Mouse (Mus musculus): ENCODE measurements around the gene Zmym2. TPM values are rescaled to one million over a fixed set of nuclear protein-coding genes. Genes with fewer than 3 reads are reported as not detected.
"Not testable (repeated sequence)": the region's sequence is repeated elsewhere in the genome, so short reads cannot be mapped to it uniquely, and the experiment has no call there.

Gene Zmym2
- total RNA-seq (2015; ENCODE audit: low replicate concordance) (20.5 and 32.4 TPM in 2 replicates), total RNA-seq (2017; ENCODE audit: low replicate concordance) (18.9 and 37.8 TPM in 2 replicates)

DNA sequence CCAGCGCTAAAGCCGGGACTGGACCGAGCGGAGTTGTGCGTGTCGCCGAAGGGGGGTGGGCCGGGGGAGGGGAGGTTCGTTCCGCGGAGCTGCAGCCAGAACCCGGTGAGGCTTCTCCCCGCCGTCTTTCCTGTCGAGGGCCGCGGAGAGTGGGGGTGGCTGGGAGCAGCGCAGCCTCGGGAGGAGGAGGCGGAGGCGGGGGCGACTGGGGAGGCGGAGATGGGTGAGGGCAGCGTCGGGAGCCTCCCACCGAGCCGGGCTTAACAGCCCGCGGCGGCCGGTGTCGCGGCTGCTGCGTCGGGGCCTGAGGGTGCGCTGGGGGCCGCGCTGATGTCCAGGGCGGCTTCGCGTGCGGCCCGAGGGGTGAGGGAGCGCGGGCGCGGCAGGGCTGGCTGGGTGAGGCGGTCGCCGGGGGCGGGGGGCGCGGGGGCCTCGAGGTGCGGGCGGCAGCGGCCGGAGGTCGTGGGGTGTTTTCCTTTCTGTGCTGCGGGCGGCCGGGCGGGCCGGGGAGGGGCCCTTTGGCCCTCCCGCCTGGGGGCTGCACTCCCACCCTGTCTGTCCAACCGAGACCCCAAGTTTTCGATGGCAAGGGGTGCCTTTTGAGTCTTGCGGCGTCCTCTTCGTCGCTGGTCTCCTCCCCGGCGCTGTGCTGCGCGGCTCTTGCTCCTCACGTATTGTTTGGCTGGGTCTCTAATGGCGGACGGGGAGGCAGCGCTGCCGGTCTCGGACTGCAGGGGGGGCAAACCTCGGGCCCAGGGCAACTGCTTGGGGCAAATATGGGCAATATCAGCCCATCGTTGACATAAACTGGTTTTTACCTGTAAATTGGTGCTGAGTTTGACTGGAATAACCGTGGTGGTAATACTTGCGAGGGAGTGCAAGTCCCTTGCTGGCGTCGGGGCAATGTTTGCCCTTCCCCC is at the start of gene Zmym2:
Gene Zmym2, plus strand, starts transcription at position 60 of the 920 bp plus-strand sequence.
- ATAC-seq (replicated peaks; ENCODE audit: low FRiP score, poor library complexity, severe bottlenecking): peak; percentile 67

GRCm38 (mm10) chr14:56844033-56844432 is 42.4 kb upstream of the Zmym2 start:
- ATAC-seq (replicated peaks; ENCODE audit: low FRiP score, poor library complexity, severe bottlenecking): no peak

- no peak for ATAC-seq (replicated peaks; ENCODE audit: low FRiP score, poor library complexity, severe bottlenecking)
Measured at GRCm38 (mm10) chr14:56844507-56844906, 41.9 kb upstream of the Zmym2 start.

DNA sequence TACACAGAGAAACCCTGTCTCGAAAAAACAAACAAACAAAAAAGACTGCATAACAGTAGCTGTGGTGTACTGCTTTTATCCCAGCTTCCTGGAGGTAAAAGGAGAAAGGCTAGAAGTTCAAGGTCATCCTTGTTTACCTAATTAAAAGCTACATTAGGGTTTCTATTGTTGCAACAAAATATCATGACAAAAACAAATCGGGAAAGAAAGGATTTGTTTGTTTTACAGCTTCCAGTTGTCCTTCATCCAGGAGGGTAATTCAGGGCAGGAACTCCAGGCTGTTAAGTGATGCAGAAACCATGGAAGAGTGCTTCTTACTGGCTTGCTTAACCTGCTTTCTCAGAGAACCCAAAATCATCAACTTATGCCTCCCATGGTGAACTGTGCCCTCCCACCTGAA is 38.1 kb upstream of the Zmym2 start:
- ATAC-seq (replicated peaks; ENCODE audit: low FRiP score, poor library complexity, severe bottlenecking): no peak

- ATAC-seq (replicated peaks; ENCODE audit: low FRiP score, poor library complexity, severe bottlenecking): no peak
Measured at GRCm38 (mm10) chr14:56849681-56850080, 36.8 kb upstream of the Zmym2 start.

DNA sequence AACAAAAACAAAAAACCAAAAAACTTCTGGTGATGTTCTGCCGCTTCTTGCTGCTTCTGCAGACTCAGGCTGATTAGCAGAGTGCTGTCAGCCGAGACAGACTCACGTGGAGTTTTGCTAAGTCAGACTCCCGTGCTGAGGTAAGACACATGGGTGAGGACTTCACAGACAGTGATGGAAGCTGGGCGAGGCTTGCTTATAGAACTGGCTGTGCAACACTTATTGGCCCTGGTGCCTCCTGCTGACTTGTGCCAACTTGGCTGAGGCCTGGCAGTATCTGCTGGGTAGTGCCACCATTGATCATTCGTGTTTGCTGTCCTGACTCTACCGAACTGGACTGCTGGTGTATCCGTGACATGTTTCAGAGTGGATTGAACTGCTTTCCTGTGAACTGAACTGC is 22.4 kb upstream of the Zmym2 start:
- ATAC-seq (replicated peaks; ENCODE audit: low FRiP score, poor library complexity, severe bottlenecking): no peak

DNA sequence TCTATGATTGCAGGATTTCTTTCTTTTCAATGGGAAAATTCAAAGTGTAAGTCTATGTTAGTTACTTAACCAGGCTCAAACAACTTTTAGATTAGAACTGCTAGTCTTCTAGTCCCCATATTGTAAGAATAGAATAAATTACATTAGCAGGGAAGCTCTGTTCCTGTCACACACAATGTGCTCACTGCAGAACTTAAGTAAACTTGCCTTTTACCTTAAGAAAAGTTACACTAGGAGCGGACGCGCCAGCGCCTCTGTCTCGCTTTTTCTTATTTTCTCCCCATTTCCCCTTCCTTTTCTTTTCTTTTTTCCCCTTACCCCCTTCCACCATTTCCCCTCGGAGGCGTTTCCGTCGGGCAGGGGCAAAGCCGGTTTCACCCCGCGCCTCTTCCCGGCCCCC is 21.8 kb upstream of the Zmym2 start:
- no peak for ATAC-seq (replicated peaks; ENCODE audit: low FRiP score, poor library complexity, severe bottlenecking)

DNA sequence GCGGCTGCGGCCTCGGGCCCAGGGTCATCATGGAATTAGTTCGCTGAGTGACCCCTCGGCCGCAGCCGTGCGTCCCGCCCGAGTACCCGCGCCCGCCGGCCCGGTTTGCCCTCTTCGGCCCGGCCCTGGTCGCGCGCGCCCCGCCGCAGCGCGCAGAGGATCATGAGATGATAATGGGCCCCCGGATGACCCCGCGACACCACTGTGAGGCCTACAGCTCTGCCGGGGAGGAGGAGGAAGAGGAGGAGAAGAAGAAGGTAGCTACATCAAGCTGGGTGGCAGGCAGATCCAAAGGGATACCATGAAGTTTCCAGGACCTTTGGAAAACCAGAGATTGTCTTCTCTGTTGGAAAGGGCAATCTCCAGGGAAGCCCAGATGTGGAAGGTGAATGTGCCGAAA is 21.3 kb upstream of the Zmym2 start:
- not testable (repeated sequence) for ATAC-seq (replicated peaks; ENCODE audit: low FRiP score, poor library complexity, severe bottlenecking)

GRCm38 (mm10) chr14:56873525-56873924 is 12.9 kb upstream of the Zmym2 start:
- no peak for ATAC-seq (replicated peaks; ENCODE audit: low FRiP score, poor library complexity, severe bottlenecking)

GRCm38 (mm10) chr14:56875586-56876159 is 10.8 kb upstream of the Zmym2 start:
- ATAC-seq (replicated peaks; ENCODE audit: low FRiP score, poor library complexity, severe bottlenecking): no peak

- no peak for ATAC-seq (replicated peaks; ENCODE audit: low FRiP score, poor library complexity, severe bottlenecking)
Measured at GRCm38 (mm10) chr14:56881271-56881670, 5.2 kb upstream of the Zmym2 start.

- ATAC-seq (replicated peaks; ENCODE audit: low FRiP score, poor library complexity, severe bottlenecking): no peak
Measured at GRCm38 (mm10) chr14:56883431-56883830, 3.0 kb upstream of the Zmym2 start.

DNA sequence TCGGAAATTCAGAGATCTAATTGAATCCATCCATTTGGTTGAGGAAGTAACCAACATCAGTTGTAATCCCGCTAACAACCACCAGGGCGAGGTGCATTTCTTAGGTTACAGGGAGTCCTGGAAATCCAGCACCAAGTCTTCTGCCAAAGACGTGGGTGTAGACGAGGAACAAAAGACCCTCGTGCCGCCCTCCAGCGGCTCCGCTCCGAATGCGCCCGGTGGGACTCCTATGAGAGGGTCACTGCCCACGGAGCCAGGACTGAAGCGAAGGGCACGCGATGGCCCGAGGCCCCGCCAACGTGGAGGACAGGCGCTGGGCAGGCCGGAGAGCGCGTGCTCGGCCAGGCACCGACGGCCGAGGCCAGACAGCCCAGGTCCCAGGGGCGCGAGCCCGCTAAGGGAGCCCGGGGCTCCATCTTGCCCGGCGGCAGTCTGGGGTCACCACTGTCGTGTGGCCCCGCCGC is 1.1 kb upstream of the Zmym2 start:
- ATAC-seq (replicated peaks; ENCODE audit: low FRiP score, poor library complexity, severe bottlenecking): peak; percentile 44

- ATAC-seq (replicated peaks; ENCODE audit: low FRiP score, poor library complexity, severe bottlenecking): peak; percentile 91
Measured at GRCm38 (mm10) chr14:56885986-56886593, 363 bp upstream of the Zmym2 start.

DNA sequence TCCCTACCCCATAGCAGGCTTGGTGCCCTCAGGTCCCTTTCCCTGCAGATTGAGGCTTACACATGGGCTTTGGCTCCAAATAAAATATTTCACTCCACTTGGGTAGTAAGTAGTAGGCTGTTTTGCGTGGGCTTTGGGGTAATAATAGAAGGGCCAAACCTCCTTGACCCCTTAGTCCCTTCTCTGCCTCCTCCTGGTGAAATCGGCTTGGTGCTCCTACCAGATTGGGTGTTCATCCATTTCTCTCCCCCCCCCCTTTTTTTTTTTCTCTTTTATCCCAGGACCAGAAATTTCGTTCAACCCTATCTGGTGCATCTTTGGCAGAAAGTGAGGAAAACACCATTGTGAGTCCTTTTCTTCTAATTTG is 1.0 kb downstream of the Zmym2 start:
- peak; percentile 4; the same call in 1 of the 2 replicates for ATAC-seq (replicated peaks; ENCODE audit: low FRiP score, poor library complexity, severe bottlenecking)

GRCm38 (mm10) chr14:56887887-56888286 is 1.4 kb downstream of the Zmym2 start:
- peak; percentile 62 for ATAC-seq (replicated peaks; ENCODE audit: low FRiP score, poor library complexity, severe bottlenecking)

GRCm38 (mm10) chr14:56888416-56888815 is 2.0 kb downstream of the Zmym2 start:
- ATAC-seq (replicated peaks; ENCODE audit: low FRiP score, poor library complexity, severe bottlenecking): no peak

DNA sequence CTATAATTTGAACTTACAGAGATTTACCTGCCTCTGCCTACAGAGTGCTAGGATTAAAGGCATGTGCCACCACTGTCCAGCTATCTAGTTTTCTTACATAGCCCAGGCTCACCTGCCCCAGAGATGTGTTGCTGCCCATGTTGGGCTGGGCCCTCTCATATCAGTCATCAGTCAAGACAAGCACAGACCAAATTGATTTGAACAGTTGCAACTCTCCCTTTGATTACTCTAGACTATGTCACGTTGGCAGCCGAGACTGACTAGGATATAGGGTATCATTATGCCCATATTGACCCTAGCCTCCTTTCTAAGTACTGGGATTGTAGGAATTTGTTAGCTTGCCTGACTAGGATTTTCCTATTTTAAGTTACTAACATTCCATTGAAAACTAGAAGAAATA is 8.0 kb downstream of the Zmym2 start:
- no peak for ATAC-seq (replicated peaks; ENCODE audit: low FRiP score, poor library complexity, severe bottlenecking)

- no peak for ATAC-seq (replicated peaks; ENCODE audit: low FRiP score, poor library complexity, severe bottlenecking)
Measured at GRCm38 (mm10) chr14:56896521-56896920, 10.1 kb downstream of the Zmym2 start.

DNA sequence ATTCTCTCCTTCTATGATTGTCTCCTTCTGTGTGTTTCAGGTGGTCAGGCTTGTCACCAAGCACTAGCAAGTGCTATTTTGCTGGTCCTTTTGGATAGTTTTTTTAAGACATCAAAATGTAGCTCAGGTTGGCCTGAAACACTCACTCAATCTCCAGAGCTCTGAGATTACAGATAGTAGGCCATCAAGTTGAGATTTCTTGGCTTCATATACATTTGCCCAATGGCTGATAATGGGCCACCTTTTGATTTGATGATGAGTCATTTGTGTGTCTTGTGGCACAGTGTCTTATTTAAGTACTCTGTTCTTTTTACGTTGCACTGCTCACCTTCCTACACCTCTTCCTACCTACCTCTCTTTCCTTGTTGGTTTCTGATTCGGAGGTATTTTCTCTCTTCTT is 11.0 kb downstream of the Zmym2 start:
- ATAC-seq (replicated peaks; ENCODE audit: low FRiP score, poor library complexity, severe bottlenecking): no peak

GRCm38 (mm10) chr14:56899656-56900055 is 13.2 kb downstream of the Zmym2 start:
- no peak for ATAC-seq (replicated peaks; ENCODE audit: low FRiP score, poor library complexity, severe bottlenecking)
